Mouse (Mus musculus): ENCODE results near the gene Usp43. TPM values are rescaled to one million over a fixed set of nuclear protein-coding genes. Genes with fewer than 3 reads are reported as not detected.

The Usp43 gene
- polyA plus RNA-seq (2012; ENCODE audit: insufficient read depth, insufficient read length, missing spikeins), result not detected in 2 replicates

DNA sequence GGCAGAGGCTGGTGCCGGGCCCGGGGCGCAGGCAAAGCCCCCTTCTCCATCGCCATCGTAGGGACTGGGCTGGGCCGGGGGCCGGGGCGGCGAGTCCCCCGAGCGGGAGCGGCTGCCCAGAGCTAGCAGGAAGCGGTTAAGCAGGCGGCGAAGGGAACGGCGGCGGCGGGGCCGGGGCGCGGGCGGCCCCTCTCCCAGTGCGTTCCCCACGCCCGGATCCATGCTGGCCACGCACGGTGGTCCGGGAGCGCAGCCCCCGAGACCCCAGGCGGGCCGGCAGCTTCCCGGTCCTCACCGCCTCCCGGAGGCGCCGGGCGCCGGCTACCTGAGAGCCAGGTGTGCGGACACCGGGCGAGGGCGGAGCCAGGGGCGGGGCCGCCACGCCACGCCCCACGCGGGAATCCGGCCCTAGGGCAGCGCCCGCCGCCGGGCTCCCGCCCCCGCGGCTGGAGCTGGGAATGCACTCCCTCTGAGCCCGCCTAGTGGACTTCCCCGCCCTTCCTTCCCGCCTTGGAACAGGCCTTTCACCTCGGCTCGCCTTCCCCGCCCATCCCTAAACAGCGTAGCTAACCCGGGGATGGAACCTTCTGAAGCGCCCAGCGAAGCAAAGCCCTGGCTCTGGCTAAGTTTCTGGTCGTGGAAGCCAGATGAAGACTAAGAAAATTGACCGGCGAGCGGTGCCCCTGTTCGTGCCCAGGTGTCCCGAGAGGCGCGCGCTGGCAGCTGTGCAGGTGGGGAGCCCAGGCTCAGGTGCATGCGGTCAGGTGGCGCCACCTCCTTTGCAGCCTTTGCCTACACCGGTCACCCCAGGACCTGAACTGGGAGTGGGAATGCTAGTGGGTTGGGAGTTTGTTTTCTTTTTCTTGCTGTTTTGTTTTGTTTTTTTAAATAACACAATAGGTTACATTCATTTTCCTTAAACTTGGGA is at the start of gene Usp43:
Gene Usp43, minus strand, starts transcription at position 327 of the 928 bp plus-strand sequence.
- H3K27ac ChIP-seq (ENCODE audit: insufficient read depth, low read depth, low read length), result no peak within 1 kb of the TSS
- no peaks in the 10 kb centered on the region for H3K4me1 ChIP-seq (ENCODE audit: control insufficient read depth, insufficient read depth, low read length)
- peak within 1 kb of the TSS; percentile 59 for H3K4me3 ChIP-seq (ENCODE audit: insufficient read depth, low read length)
- TF ChIP-seq POLR2A (IDR thresholded peaks at IDR 0.05; ENCODE audit: borderline replicate concordance, low read depth, low read length) (no peak), CTCF (IDR thresholded peaks at IDR 0.05; ENCODE audit: low read depth, low read length) (no peak)

DNA sequence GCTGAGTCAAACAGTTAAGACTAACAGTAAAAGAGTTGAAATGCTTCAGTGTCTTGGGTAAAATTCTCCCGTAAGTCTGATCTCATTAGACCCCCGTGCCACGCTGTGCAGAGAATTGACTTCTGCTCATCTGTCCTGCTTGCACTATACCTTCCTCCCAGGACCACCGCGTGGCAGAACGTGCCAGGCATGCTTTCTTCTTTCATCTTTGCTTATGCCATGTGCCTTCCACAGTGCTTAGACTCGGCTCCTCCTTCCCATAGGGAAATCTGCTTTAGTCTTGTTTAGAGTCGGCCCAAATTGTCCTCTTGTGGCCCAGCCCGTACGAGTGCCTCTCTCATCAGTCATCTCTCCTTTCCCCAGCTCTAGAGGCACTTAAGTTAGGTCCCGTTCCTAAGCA is 45.9 kb upstream of the Usp43 start:
- Histone ChIP-seq H3K4me1 (ENCODE audit: control insufficient read depth, insufficient read depth, low read length) (peaks cover 14% of the 10 kb centered on the region), H3K4me3 (ENCODE audit: insufficient read depth, low read length) (no peak overlapping the region), H3K27ac (ENCODE audit: insufficient read depth, low read depth, low read length) (no peak overlapping the region)
- TF ChIP-seq CTCF (IDR thresholded peaks at IDR 0.05; ENCODE audit: low read depth, low read length) (no peak), POLR2A (IDR thresholded peaks at IDR 0.05; ENCODE audit: borderline replicate concordance, low read depth, low read length) (no peak)

DNA sequence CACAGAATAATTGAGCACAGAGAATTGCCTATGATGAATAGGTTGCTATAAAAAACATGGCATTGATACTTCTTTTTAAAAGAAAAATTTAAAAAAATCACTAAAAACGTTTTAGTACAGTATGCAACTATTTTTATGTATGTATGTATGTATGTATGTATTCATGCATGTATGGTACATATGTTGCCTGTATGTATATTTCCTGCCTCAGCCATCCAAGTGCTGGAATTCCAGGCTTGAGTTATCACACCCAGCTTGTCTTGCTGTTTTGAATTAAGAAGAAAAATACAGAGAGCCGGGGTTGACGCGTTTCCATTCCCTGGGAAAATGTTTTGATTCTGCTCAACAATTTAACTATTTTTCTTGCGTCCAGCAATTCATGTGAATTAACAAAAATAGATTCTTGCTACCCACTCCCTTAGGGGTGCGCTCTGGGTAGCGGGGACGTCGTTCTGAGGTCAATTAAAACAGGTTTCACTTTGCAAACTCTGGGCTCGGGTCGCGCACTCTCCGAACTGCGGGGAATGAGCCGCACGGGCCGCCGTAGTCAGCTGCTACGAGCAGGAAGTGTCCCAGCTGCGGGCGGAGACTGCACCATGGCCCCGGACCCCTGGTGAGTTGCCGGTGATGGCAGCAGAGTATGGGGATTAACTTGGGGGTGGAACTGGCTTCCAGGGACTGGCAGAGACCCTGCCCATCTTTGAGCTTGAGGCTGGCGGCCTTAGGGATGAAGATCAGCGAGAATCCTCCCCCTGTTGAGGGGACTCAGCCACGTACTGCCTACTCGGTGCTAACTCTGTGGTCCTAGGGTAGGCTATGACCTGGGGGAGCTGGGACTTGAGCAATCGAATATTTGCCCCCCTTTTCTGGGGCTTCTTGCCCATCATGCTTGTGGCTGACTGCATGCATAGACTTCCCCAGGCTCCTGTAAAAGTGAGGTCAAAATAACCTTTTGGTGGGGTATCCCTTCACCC is 44.2 kb upstream of the Usp43 start, which contains the start of gene Stx8:
Gene Stx8, plus strand, starts transcription at position 289 of the 974 bp plus-strand sequence.
- Histone ChIP-seq H3K4me1 (ENCODE audit: control insufficient read depth, insufficient read depth, low read length) (peaks cover 14% of the 10 kb centered on the region), H3K27ac (ENCODE audit: insufficient read depth, low read depth, low read length) (peak within 1 kb of the TSS; percentile 42; the same call in 1 of the 2 replicates), H3K4me3 (ENCODE audit: insufficient read depth, low read length) (peak within 1 kb of the TSS; percentile 79)
- peak; percentile 47; the same call in 1 of the 2 replicates for TF ChIP-seq POLR2A (IDR thresholded peaks at IDR 0.05; ENCODE audit: borderline replicate concordance, low read depth, low read length)
- TF ChIP-seq CTCF (IDR thresholded peaks at IDR 0.05; ENCODE audit: low read depth, low read length), result no peak

DNA sequence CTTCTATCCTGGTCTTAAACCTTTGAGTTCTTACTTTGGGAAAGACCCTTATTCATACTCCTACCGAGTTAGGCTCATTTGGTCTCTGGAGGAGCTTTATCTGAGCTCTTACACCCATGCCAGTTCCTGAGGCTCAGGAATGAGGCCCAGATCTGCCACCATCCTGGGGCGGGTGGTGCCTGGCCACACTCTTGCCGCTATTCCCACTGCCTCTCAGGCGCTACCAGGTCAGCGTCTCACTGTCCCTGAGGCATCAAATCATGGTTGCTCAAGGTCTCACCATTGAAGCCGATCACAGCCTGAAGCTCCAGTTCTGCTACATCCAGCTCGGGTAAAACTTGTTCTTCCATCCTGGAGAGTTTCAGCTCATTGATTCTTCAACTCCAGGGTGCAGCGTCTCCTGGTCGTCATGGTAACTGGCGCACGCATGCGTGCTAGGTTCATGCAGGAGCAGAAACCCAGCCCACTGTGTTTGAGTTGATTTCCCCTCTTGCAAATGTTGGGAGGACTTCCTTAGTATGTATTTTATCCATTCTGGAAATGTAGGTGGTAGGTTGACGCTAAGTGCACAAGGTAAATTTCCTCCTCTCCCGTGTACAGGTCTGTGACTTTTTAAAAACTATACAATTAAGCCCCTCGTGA is 43.4 kb upstream of the Usp43 start, which contains the start of gene Cfap52:
Gene Cfap52, minus strand, starts transcription at position 410 of the 642 bp plus-strand sequence.
- Histone ChIP-seq H3K4me3 (ENCODE audit: insufficient read depth, low read length) (peak within 1 kb of the TSS; percentile 79), H3K27ac (ENCODE audit: insufficient read depth, low read depth, low read length) (peak within 1 kb of the TSS; percentile 42; the same call in 1 of the 2 replicates), H3K4me1 (ENCODE audit: control insufficient read depth, insufficient read depth, low read length) (peaks cover 14% of the 10 kb centered on the region)
- no peak for TF ChIP-seq POLR2A (IDR thresholded peaks at IDR 0.05; ENCODE audit: borderline replicate concordance, low read depth, low read length)
- TF ChIP-seq CTCF (IDR thresholded peaks at IDR 0.05; ENCODE audit: low read depth, low read length), result no peak

DNA sequence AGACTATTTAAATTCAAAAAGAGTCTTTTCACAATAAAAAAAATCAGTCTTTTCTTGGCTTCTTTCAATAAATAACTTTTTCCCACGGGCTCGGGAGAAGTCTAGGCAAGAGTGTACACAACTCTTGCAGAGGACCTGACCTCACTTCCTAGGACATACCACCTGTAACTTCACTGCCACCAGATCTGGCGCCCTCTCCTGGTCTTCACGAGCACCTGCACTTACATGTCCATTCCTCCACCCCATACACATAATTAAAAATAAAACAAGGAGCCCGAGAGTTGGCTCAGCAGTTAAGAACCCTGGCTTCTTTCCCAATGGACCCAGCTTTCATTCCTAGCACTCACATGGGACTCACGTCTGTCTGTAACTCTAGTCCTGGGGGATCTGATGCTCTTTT is 42.2 kb upstream of the Usp43 start:
- peaks cover 14% of the 10 kb centered on the region for H3K4me1 ChIP-seq (ENCODE audit: control insufficient read depth, insufficient read depth, low read length)
- H3K27ac ChIP-seq (ENCODE audit: insufficient read depth, low read depth, low read length), result no peak overlapping the region
- no peak overlapping the region for H3K4me3 ChIP-seq (ENCODE audit: insufficient read depth, low read length)
- no peak for TF ChIP-seq CTCF (IDR thresholded peaks at IDR 0.05; ENCODE audit: low read depth, low read length)
- no peak for TF ChIP-seq POLR2A (IDR thresholded peaks at IDR 0.05; ENCODE audit: borderline replicate concordance, low read depth, low read length)

GRCm38 (mm10) chr11:67954413-67954812 is 32.5 kb upstream of the Usp43 start:
- no peak for TF ChIP-seq POLR2A (IDR thresholded peaks at IDR 0.05; ENCODE audit: borderline replicate concordance, low read depth, low read length)
- TF ChIP-seq CTCF (IDR thresholded peaks at IDR 0.05; ENCODE audit: low read depth, low read length), result no peak
- Histone ChIP-seq H3K4me1 (ENCODE audit: control insufficient read depth, insufficient read depth, low read length) (0 out of 2 replicates have a peak, but pooled peaks cover 2% of the 10 kb centered on the region), H3K27ac (ENCODE audit: insufficient read depth, low read depth, low read length) (no peak overlapping the region), H3K4me3 (ENCODE audit: insufficient read depth, low read length) (no peak overlapping the region)

DNA sequence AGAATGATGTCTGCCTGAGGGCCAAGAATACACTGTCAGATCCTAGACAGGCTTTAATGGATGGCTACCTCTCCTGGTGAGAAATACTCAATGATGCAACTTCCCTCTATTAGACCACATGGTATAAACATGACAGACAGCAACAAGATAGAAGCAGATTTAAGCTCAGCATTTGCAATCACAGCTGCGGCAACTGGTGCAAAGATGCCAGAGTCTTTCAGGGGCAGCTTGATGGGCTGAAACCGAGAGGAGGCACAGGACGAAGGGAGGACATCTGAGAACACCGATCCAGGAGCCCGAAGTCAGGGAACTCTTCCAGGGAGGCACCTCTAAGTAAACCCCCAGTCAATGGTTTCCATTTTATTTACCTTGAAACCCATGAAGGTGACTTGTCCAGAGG is 31.7 kb upstream of the Usp43 start:
- Histone ChIP-seq H3K4me3 (ENCODE audit: insufficient read depth, low read length) (no peak overlapping the region), H3K27ac (ENCODE audit: insufficient read depth, low read depth, low read length) (no peak overlapping the region), H3K4me1 (ENCODE audit: control insufficient read depth, insufficient read depth, low read length) (0 out of 2 replicates have a peak, but pooled peaks cover 2% of the 10 kb centered on the region)
- TF ChIP-seq POLR2A (IDR thresholded peaks at IDR 0.05; ENCODE audit: borderline replicate concordance, low read depth, low read length) (no peak), CTCF (IDR thresholded peaks at IDR 0.05; ENCODE audit: low read depth, low read length) (no peak)

DNA sequence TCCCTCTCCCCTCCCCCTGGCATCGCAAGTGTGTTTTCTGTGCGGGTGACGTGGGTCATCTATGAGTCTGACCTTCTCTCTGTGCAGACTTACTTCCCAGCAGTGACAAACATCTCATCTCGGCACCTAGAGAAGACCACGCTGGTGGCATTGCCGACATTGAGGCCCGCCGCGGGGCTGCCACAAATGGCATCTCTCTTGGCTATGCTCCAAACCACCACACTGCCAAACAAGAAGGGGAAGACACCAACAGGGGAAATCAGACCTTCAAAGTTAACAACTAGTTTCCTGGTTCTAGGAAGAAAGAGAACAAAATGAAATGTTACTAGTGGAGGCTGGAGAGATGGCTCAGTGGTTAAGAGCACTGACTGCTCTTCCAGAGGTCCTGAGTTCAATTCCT is 27.5 kb upstream of the Usp43 start:
- Histone ChIP-seq H3K4me3 (ENCODE audit: insufficient read depth, low read length) (no peak overlapping the region), H3K27ac (ENCODE audit: insufficient read depth, low read depth, low read length) (no peak overlapping the region), H3K4me1 (ENCODE audit: control insufficient read depth, insufficient read depth, low read length) (0 out of 2 replicates have a peak, but pooled peaks cover 2% of the 10 kb centered on the region)
- no peak for TF ChIP-seq CTCF (IDR thresholded peaks at IDR 0.05; ENCODE audit: low read depth, low read length)
- TF ChIP-seq POLR2A (IDR thresholded peaks at IDR 0.05; ENCODE audit: borderline replicate concordance, low read depth, low read length), result no peak

GRCm38 (mm10) chr11:67948229-67948628 is 26.3 kb upstream of the Usp43 start:
- Histone ChIP-seq H3K4me3 (ENCODE audit: insufficient read depth, low read length) (no peak overlapping the region), H3K4me1 (ENCODE audit: control insufficient read depth, insufficient read depth, low read length) (0 out of 2 replicates have a peak, but pooled peaks cover 2% of the 10 kb centered on the region), H3K27ac (ENCODE audit: insufficient read depth, low read depth, low read length) (no peak overlapping the region)
- TF ChIP-seq CTCF (IDR thresholded peaks at IDR 0.05; ENCODE audit: low read depth, low read length) (no peak), POLR2A (IDR thresholded peaks at IDR 0.05; ENCODE audit: borderline replicate concordance, low read depth, low read length) (no peak)
